Mouse (Mus musculus): ENCODE measurements around the gene Tmem171. TPM values are rescaled to one million over a fixed set of nuclear protein-coding genes. Genes with fewer than 3 reads are reported as not detected.

Gene Tmem171
- polyA plus RNA-seq, 1 experiment from 2014 or later, result 4.3 TPM

DNA sequence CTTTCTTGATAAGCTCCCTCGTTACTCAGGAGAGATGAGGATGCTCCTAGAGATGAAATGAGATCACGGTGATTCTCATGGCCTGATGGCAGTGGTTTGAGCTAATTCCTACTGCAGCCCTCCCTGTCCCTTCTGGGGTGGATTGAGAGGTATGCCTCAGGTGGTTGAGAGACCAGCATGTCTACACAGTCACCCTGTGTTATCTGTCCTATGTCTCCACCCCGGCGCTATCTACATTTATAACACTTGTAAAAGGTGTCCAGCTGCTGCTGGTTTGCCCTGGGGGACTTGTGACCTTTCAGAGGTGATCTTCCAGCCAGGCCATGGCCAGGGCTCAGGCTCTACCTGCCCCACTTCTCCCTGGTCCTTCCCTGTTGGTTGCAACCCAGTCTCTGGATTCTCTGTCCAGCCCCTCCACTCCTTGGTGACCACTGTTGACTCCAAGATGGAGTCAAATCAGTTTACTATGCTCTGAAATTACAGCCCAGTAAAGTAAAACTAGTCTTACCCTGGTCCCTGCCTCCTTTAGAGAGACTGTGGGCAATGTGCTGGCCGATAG lies 5.4 kb upstream of the Tmem171 start:
- H3K27ac ChIP-seq (ENCODE audit: low read depth, low read length), result no peak overlapping the region
- WGBS, result 64% methylated on average over 5 of the region's 5 CpGs
- no peaks in the 10 kb centered on the region for H3K27me3 ChIP-seq (ENCODE audit: control insufficient read depth, insufficient read depth, low read length)
- no peaks in the 10 kb centered on the region for H3K4me1 ChIP-seq (ENCODE audit: control insufficient read depth, insufficient read depth, low read length)
- no peaks in the 10 kb centered on the region for H3K36me3 ChIP-seq (ENCODE audit: control insufficient read depth, insufficient read depth, low read length)
- no peaks in the 10 kb centered on the region for H3K9me3 ChIP-seq (ENCODE audit: control insufficient read depth, low read length)
- ATAC-seq (ENCODE audit: low FRiP score, low TSS enrichment), result no peak
- H3K9ac ChIP-seq (ENCODE audit: low read depth, low read length), result no peak overlapping the region
- H3K4me2 ChIP-seq (replicated peaks; ENCODE audit: low read depth, low read length), result no peak overlapping the region
- no peak overlapping the region for H3K4me3 ChIP-seq (ENCODE audit: low read length)

DNA sequence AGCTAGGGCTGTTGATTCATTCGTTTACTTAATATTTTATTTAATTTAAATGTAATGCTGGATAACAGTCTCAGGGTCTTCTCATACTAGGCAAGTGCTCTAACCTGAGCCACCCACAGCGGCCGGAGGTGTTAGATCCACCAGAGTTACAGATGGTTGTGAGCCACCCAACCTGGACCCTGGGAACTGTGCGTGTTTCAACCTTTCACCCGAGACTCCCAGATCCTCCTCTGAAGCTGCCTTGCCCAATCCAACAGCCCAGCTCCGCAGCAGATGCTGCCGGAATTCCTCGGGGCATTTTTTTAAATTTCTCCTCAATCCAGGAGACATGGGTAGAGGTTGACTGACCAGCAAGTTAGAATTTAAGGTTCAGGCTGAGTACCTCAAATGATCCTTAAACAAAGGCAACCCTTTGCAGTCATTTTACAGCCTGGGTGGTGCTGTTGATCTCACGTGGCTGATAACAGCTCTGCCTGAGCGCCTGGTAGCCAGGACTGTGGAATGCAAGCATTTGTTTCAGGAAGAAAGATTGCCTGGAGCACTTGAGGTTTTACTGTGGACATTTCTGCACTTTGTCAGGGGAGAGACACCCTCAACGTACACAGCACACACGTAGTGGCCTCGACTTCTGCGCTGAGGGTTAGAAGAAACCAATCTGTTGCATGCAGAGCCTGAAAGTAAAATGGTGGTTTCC lies 4.6 kb upstream of the Tmem171 start:
- H3K9ac ChIP-seq (ENCODE audit: low read depth, low read length), result no peak overlapping the region
- WGBS, result 36% methylated on average over 14 of the region's 14 CpGs
- H3K27ac ChIP-seq (ENCODE audit: low read depth, low read length), result no peak overlapping the region
- H3K27me3 ChIP-seq (ENCODE audit: control insufficient read depth, insufficient read depth, low read length), result peaks cover 7% of the 10 kb centered on the region
- no peaks in the 10 kb centered on the region for H3K36me3 ChIP-seq (ENCODE audit: control insufficient read depth, insufficient read depth, low read length)
- 0 out of 2 replicates have a peak, but pooled peaks have one; percentile 29 for ATAC-seq (ENCODE audit: low FRiP score, low TSS enrichment)
- no peak overlapping the region for H3K4me3 ChIP-seq (ENCODE audit: low read length)
- H3K4me2 ChIP-seq (replicated peaks; ENCODE audit: low read depth, low read length), result no peak overlapping the region
- no peaks in the 10 kb centered on the region for H3K9me3 ChIP-seq (ENCODE audit: control insufficient read depth, low read length)
- H3K4me1 ChIP-seq (ENCODE audit: control insufficient read depth, insufficient read depth, low read length), result no peaks in the 10 kb centered on the region

DNA sequence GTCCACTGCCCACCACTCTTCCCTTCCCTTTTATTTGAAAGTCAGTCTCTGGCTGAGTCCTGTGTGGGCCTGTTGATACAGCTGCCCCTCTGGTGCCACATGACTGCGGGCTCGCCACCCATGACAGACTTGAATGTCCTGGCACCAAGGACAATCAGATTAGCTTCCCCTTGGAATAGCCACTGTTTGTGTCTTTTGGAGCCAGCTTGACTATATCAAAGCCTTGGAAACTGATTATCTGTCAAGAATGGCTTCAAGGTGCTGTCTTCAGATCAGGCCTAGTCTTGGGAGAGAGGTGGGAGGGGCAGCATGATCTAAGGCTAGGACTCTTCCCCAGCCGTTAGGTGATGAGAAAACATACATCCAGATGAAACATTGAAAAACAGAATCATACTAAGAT lies 2.1 kb upstream of the Tmem171 start:
- Histone ChIP-seq H3K4me2 (replicated peaks; ENCODE audit: low read depth, low read length) (no peak overlapping the region), H3K27me3 (ENCODE audit: control insufficient read depth, insufficient read depth, low read length) (peaks cover 7% of the 10 kb centered on the region), H3K4me3 (ENCODE audit: low read length) (no peak overlapping the region), H3K9ac (ENCODE audit: low read depth, low read length) (no peak overlapping the region), H3K4me1 (ENCODE audit: control insufficient read depth, insufficient read depth, low read length) (no peaks in the 10 kb centered on the region), H3K36me3 (ENCODE audit: control insufficient read depth, insufficient read depth, low read length) (no peaks in the 10 kb centered on the region), H3K27ac (ENCODE audit: low read depth, low read length) (no peak overlapping the region), H3K9me3 (ENCODE audit: control insufficient read depth, low read length) (no peaks in the 10 kb centered on the region)
- no peak for ATAC-seq (ENCODE audit: low FRiP score, low TSS enrichment)
- WGBS, result 90% methylated on average over 3 of the region's 3 CpGs

DNA sequence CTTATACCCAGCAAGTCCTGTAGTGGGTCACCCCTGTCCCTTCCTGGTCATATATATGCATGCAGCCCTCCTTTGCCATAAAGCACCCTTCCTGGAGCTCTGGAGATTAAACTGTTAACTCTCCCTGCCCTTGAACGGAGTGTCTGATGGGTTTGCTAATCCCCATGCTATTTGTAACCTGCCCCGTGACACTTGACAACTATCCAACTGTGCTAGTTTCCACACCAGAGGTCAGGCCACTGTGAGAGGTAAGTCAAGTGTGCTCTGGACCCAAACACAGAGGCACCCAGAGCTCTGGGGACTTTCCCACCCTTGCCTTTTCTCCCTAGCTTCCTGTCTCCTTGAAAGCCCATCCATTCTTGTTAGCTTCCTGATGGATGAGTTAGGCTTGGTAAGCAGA lies 912 bp upstream of the Tmem171 start:
- WGBS, result 25% methylated on average over 2 of the region's 2 CpGs
- Histone ChIP-seq H3K9ac (ENCODE audit: low read depth, low read length) (peak overlapping the region; percentile 55; the same call in 1 of the 2 replicates), H3K4me2 (replicated peaks; ENCODE audit: low read depth, low read length) (peak overlapping the region; percentile 51; the same call in 1 of the 2 replicates), H3K9me3 (ENCODE audit: control insufficient read depth, low read length) (no peaks in the 10 kb centered on the region), H3K36me3 (ENCODE audit: control insufficient read depth, insufficient read depth, low read length) (no peaks in the 10 kb centered on the region), H3K4me3 (ENCODE audit: low read length) (no peak overlapping the region), H3K4me1 (ENCODE audit: control insufficient read depth, insufficient read depth, low read length) (no peaks in the 10 kb centered on the region), H3K27me3 (ENCODE audit: control insufficient read depth, insufficient read depth, low read length) (peaks cover 7% of the 10 kb centered on the region), H3K27ac (ENCODE audit: low read depth, low read length) (no peak overlapping the region)
- 0 out of 2 replicates have a peak, but pooled peaks have one; percentile 3 for ATAC-seq (ENCODE audit: low FRiP score, low TSS enrichment)

DNA sequence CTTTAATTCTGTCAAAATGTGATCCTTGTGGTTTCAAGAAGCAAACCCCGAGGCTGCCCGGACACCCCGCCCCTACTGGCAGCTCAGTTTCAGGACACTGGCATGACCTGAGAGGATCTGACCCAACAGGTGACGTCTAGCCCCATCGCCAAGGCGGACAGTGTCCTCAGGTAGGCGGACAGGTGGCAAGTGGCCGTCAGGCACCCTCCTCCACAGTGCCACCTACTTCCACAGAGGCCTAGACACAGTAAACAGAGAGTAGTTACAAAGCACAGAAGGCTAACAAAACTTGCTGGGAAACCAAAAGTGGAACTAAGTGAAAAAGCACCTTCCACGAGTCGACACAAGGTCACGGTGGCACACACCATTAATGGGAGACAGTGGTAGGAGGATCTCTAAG lies 1.3 kb downstream of the Tmem171 start:
- H3K9ac ChIP-seq (ENCODE audit: low read depth, low read length), result no peak overlapping the region
- H3K27me3 ChIP-seq (ENCODE audit: control insufficient read depth, insufficient read depth, low read length), result peaks cover 7% of the 10 kb centered on the region
- no peak overlapping the region for H3K27ac ChIP-seq (ENCODE audit: low read depth, low read length)
- H3K4me3 ChIP-seq (ENCODE audit: low read length), result no peak overlapping the region
- H3K4me2 ChIP-seq (replicated peaks; ENCODE audit: low read depth, low read length), result no peak overlapping the region; the same call in 1 of the 2 replicates
- H3K9me3 ChIP-seq (ENCODE audit: control insufficient read depth, low read length), result no peaks in the 10 kb centered on the region
- no peak for ATAC-seq (ENCODE audit: low FRiP score, low TSS enrichment)
- H3K36me3 ChIP-seq (ENCODE audit: control insufficient read depth, insufficient read depth, low read length), result no peaks in the 10 kb centered on the region
- 93% methylated on average over 11 of the region's 11 CpGs for WGBS
- H3K4me1 ChIP-seq (ENCODE audit: control insufficient read depth, insufficient read depth, low read length), result no peaks in the 10 kb centered on the region

DNA sequence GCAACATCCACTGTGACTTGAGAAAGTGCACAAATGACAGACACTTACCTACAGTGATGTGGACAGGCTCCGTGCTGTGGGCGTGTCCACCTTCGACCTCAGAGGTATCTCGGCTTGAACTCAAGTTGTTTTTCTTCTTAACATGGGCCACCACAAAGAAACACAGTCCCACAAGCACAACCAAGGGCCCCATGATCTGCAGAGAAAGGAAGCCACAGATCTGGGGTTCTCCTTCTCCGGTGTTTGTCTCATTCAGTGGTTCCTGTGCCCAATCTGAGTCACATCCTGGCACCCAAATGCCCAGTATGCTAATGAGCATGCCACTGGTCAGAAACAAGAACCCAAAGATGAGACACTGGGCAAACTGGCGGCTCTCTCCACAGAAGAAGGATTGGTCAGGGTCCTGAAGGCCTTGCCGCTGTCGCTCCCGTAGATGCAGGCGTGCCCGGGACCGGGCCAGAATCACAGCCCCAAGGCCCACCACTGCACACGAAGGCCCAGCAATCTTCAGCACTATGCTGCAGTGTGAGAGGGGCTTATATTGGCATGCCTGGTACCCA lies 2.6 kb downstream of the Tmem171 start:
- no peaks in the 10 kb centered on the region for H3K36me3 ChIP-seq (ENCODE audit: control insufficient read depth, insufficient read depth, low read length)
- peaks cover 7% of the 10 kb centered on the region for H3K27me3 ChIP-seq (ENCODE audit: control insufficient read depth, insufficient read depth, low read length)
- H3K9me3 ChIP-seq (ENCODE audit: control insufficient read depth, low read length), result no peaks in the 10 kb centered on the region
- no peak overlapping the region for H3K4me2 ChIP-seq (replicated peaks; ENCODE audit: low read depth, low read length)
- no peak overlapping the region for H3K4me3 ChIP-seq (ENCODE audit: low read length)
- ATAC-seq (ENCODE audit: low FRiP score, low TSS enrichment), result no peak
- H3K27ac ChIP-seq (ENCODE audit: low read depth, low read length), result no peak overlapping the region
- 87% methylated on average over 13 of the region's 13 CpGs for WGBS
- H3K4me1 ChIP-seq (ENCODE audit: control insufficient read depth, insufficient read depth, low read length), result no peaks in the 10 kb centered on the region
- H3K9ac ChIP-seq (ENCODE audit: low read depth, low read length), result no peak overlapping the region

DNA sequence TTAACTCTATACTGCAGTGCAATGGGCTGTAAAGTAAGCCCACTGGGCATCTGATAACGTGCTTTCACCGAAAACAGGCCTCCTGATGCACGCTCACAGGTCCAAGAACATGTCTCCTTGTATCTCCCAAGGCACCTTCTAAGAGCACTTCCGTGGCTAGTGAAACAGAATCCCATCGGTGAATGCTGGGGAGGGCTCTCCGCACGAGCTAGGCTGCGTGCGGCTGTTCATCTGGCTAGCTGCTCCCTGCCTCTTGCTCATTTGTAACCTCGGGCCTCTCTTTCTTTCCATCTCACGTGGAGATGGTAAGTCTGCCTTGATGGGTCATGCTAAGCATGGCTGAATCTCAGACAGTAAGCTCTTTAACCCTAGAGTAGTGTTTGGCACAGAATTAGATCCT lies 3.7 kb downstream of the Tmem171 start:
- Histone ChIP-seq H3K27ac (ENCODE audit: low read depth, low read length) (no peak overlapping the region), H3K9me3 (ENCODE audit: control insufficient read depth, low read length) (no peaks in the 10 kb centered on the region), H3K9ac (ENCODE audit: low read depth, low read length) (no peak overlapping the region), H3K4me1 (ENCODE audit: control insufficient read depth, insufficient read depth, low read length) (no peaks in the 10 kb centered on the region), H3K4me2 (replicated peaks; ENCODE audit: low read depth, low read length) (no peak overlapping the region), H3K36me3 (ENCODE audit: control insufficient read depth, insufficient read depth, low read length) (no peaks in the 10 kb centered on the region), H3K27me3 (ENCODE audit: control insufficient read depth, insufficient read depth, low read length) (peaks cover 7% of the 10 kb centered on the region), H3K4me3 (ENCODE audit: low read length) (no peak overlapping the region)
- ATAC-seq (ENCODE audit: low FRiP score, low TSS enrichment), result no peak
- 82% methylated on average over 11 of the region's 11 CpGs for WGBS

DNA sequence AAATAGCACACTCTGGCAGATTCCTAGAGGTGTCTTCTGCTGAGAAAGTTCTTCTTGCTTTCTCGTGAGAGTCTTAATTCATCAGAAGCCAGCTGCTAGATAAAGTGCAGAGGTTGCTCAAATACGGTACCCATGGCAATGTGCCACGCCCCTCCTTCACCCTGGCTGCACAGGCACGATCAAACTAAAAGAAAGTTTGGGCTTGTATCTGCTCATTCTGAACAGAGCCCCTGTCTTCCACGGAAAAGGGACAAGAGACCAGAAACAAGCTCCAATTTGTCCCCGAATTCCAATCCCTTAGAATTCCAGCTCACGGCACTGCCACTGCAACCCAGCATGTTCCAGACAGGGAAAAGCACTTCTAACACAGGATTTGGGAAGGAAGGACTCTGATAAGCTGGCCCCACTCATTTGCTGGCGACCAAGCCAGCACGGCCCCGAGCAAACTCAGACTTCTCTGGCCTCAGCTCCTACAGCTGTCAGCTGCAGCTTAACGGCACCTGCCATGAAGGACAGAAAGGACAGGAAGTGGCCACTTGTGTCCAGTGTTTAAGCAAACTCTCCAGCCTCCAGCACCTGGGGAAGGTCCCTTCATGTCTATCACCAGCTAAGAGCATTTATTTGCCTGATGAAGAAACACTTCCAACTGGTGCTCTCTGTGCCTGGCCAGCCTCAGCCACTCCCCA lies 4.9 kb downstream of the Tmem171 start:
- H3K9me3 ChIP-seq (ENCODE audit: control insufficient read depth, low read length), result no peaks in the 10 kb centered on the region
- WGBS, result 66% methylated on average over 11 of the region's 11 CpGs
- no peak overlapping the region for H3K4me2 ChIP-seq (replicated peaks; ENCODE audit: low read depth, low read length)
- no peaks in the 10 kb centered on the region for H3K36me3 ChIP-seq (ENCODE audit: control insufficient read depth, insufficient read depth, low read length)
- H3K27ac ChIP-seq (ENCODE audit: low read depth, low read length), result no peak overlapping the region
- no peak for ATAC-seq (ENCODE audit: low FRiP score, low TSS enrichment)
- no peak overlapping the region for H3K4me3 ChIP-seq (ENCODE audit: low read length)
- H3K9ac ChIP-seq (ENCODE audit: low read depth, low read length), result no peak overlapping the region
- peaks cover 6% of the 10 kb centered on the region for H3K27me3 ChIP-seq (ENCODE audit: control insufficient read depth, insufficient read depth, low read length)
- H3K4me1 ChIP-seq (ENCODE audit: control insufficient read depth, insufficient read depth, low read length), result no peaks in the 10 kb centered on the region

DNA sequence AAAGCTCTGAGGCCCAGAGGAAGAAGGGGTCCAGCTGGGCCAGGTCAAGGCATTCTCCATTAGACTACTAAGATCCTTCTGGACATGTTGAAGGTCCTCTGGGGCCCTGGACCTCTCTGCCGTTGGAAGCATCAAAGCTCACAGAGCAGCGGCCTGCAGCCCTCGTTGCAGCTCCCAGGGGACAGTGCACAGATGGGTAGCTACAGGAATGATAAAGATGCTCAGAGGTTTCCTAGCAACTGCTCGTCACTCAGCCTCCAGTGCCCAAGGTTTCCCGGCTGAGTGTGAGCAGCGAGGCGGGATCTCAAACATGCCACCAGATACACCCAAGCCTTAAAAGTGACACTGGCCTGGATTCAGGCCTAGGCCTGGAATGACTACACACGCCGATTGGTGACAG lies 6.7 kb downstream of the Tmem171 start:
- Histone ChIP-seq H3K36me3 (ENCODE audit: control insufficient read depth, insufficient read depth, low read length) (no peaks in the 10 kb centered on the region), H3K9ac (ENCODE audit: low read depth, low read length) (no peak overlapping the region), H3K27ac (ENCODE audit: low read depth, low read length) (no peak overlapping the region), H3K4me1 (ENCODE audit: control insufficient read depth, insufficient read depth, low read length) (no peaks in the 10 kb centered on the region), H3K9me3 (ENCODE audit: control insufficient read depth, low read length) (no peaks in the 10 kb centered on the region), H3K4me3 (ENCODE audit: low read length) (no peak overlapping the region), H3K27me3 (ENCODE audit: control insufficient read depth, insufficient read depth, low read length) (no peaks in the 10 kb centered on the region), H3K4me2 (replicated peaks; ENCODE audit: low read depth, low read length) (no peak overlapping the region)
- WGBS, result 47% methylated on average over 9 of the region's 9 CpGs
- ATAC-seq (ENCODE audit: low FRiP score, low TSS enrichment), result peak; percentile 37; the same call in 1 of the 2 replicates
